Mouse (Mus musculus): ENCODE results near the gene Gm2956. TPM values are rescaled to one million over a fixed set of nuclear protein-coding genes. Genes with fewer than 3 reads are reported as not detected.
"Not testable (repeated sequence)": the region's sequence is repeated elsewhere in the genome, so short reads cannot be mapped to it uniquely, and the experiment has no call there.

Gm2956 gene
- under 1 TPM in 1 of 4 experiments, not detected in 3; 0.83 TPM for total RNA-seq (2022)

DNA sequence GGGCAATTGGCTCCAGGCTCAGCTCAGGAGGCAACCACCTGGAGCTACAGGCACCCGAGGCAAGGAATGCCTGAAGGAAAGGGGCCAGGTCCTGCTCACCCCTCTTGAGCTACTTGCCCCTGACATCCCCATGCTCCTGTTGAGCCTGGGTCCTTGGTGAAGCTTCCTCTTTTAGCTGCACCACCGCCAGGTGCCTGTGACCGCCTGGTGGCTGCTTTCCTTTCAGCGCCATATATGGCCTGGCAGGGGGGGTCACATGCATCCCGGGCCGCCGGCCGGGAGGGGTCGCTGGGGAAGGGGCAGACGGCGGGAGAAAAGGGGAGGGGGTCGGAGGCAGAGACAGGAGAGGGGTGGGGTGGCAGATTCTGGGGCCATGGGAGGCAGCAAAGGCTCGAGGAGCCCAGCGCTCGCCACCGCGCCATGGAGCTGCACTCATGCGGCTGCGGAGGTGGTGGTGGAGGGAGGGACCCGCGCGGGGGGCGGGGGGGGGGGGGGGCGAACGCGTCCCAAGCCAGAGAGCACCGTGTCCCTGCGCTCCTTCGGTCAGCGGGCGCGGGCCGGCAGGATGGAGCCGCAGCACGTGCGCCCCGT, at the start of gene Gm2956:
Gm2956 (plus strand) TSS at position 541 of the 591 bp plus-strand sequence.
- DNase-seq (ENCODE audit: low spot score in 2 of 2): not testable (repeated sequence)

DNA sequence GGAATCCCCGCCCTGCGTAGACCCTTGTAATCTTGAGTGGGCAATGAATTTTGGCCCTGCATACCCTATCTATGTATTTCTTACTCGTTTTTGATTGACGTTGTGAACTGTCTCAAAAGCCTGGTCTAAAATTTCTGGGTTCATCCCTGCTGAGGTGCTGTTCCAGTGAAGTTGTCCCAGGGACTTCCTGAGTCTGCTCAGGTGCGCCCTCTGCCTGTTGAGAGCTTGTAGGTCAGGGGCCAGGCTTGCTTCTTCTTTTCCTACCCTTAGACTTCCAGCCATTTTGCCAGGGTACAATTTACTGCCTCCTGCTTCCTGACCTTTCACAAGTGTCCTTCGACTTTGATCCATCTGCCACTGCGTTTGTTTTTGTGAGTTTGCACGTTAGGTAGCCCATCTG, 979 bp downstream of the Gm2956 start:
- not testable (repeated sequence) for DNase-seq (ENCODE audit: low spot score in 2 of 2)

DNA sequence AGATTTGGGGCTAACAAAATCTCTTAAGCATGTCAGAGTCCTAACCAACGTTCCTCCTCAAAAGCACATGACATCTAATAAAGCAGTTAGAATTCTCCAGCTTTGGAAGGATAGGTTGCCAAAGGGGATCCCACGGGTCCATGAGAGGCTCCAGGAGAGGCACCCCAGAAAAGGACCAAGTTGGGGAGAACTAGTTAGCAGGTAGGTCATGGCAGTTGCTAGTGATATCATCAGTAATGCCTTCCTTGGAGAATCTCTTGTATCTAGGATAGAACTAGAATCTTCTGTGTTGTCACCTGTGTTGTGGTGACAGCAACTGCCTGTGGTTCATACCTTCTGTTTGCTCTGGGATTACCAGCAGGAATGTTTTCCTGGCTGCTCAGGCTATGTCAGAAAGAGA, 62.4 kb downstream of the Gm2956 start, which contains the start of gene Gm10413:
Gm10413 (plus strand) TSS at position 301 of the 400 bp plus-strand sequence.
- DNase-seq (ENCODE audit: low spot score in 2 of 2): not testable (repeated sequence)

Other genes with a start within 250 kb of the Gm2956 start
- not detected for gene Gm10340, start 198.6 kb upstream of the Gm2956 start, total RNA-seq (2022)
- gene Gm5795, start 144.4 kb upstream of the Gm2956 start, total RNA-seq (2022): not detected
- gene D830030K20Rik, start 124.1 kb upstream of the Gm2956 start, total RNA-seq (2022): not detected
- not detected for gene Gm10413, start 62.5 kb downstream of the Gm2956 start, total RNA-seq (2022)
- gene Gm10409, start 80.0 kb downstream of the Gm2956 start, total RNA-seq (2022): under 1 TPM in 1 of 4 experiments, not detected in 3; 0.13 TPM
- not detected for gene Gm3005, start 95.5 kb downstream of the Gm2956 start, total RNA-seq (2022)
- not detected for gene Gm10408, start 116.8 kb downstream of the Gm2956 start, total RNA-seq (2022)

All from gastrocnemius, adult 8-10 months (tissue).